Mouse (Mus musculus): ENCODE data around the gene Dennd6b. TPM values are rescaled to one million over a fixed set of nuclear protein-coding genes. Genes with fewer than 3 reads are reported as not detected.

Dennd6b gene
- polyA plus RNA-seq, 1 experiment from 2014 or later, result 3.2 TPM

GRCm38 (mm10) chr15:89184141-89184936 is 12.0 kb downstream of the Dennd6b start:
- ATAC-seq, result no peak
- H3K9me3 ChIP-seq (ENCODE audit: control insufficient read depth), result no peaks in the 10 kb centered on the region
- no peaks in the 10 kb centered on the region for H3K4me1 ChIP-seq (replicated peaks; ENCODE audit: control insufficient read depth, insufficient read depth, low read length)
- no peaks in the 10 kb centered on the region for H3K27me3 ChIP-seq (replicated peaks; ENCODE audit: control insufficient read depth, insufficient read depth, low read length)
- 83% methylated on average over 5 of the region's 5 CpGs for WGBS
- H3K4me2 ChIP-seq (replicated peaks; ENCODE audit: low read depth), result no peak overlapping the region
- no peak overlapping the region for H3K27ac ChIP-seq (ENCODE audit: low read depth, low read length)
- H3K9ac ChIP-seq (ENCODE audit: low read depth, low read length), result no peak overlapping the region
- no peak overlapping the region for H3K4me3 ChIP-seq (ENCODE audit: low read depth, low read length)
- TF ChIP-seq CTCF (IDR thresholded peaks at IDR 0.05; ENCODE audit: low read depth), result no peak
- H3K36me3 ChIP-seq (ENCODE audit: control insufficient read depth, insufficient read depth), result peaks cover 12% of the 10 kb centered on the region; the same call in 1 of the 2 replicates

GRCm38 (mm10) chr15:89182842-89183241 is 13.5 kb downstream of the Dennd6b start:
- Histone ChIP-seq H3K27me3 (replicated peaks; ENCODE audit: control insufficient read depth, insufficient read depth, low read length) (no peaks in the 10 kb centered on the region), H3K4me1 (replicated peaks; ENCODE audit: control insufficient read depth, insufficient read depth, low read length) (peaks cover 8% of the 10 kb centered on the region), H3K9me3 (ENCODE audit: control insufficient read depth) (no peaks in the 10 kb centered on the region), H3K4me3 (ENCODE audit: low read depth, low read length) (no peak overlapping the region), H3K9ac (ENCODE audit: low read depth, low read length) (no peak overlapping the region), H3K4me2 (replicated peaks; ENCODE audit: low read depth) (no peak overlapping the region), H3K36me3 (ENCODE audit: control insufficient read depth, insufficient read depth) (peaks cover 6% of the 10 kb centered on the region; the same call in 1 of the 2 replicates), H3K27ac (ENCODE audit: low read depth, low read length) (no peak overlapping the region)
- WGBS, result 84% methylated on average over 5 of the region's 5 CpGs
- no peak for TF ChIP-seq CTCF (IDR thresholded peaks at IDR 0.05; ENCODE audit: low read depth)
- ATAC-seq, result no peak

- peak; percentile 51 for TF ChIP-seq CTCF (IDR thresholded peaks at IDR 0.05; ENCODE audit: low read depth)
- Histone ChIP-seq H3K27me3 (replicated peaks; ENCODE audit: control insufficient read depth, insufficient read depth, low read length) (no peaks in the 10 kb centered on the region), H3K9me3 (ENCODE audit: control insufficient read depth) (no peaks in the 10 kb centered on the region), H3K4me2 (replicated peaks; ENCODE audit: low read depth) (0 out of 2 replicates have a peak overlapping the region, but pooled peaks have one; percentile 13), H3K36me3 (ENCODE audit: control insufficient read depth, insufficient read depth) (peaks cover 6% of the 10 kb centered on the region; the same call in 1 of the 2 replicates), H3K9ac (ENCODE audit: low read depth, low read length) (no peak overlapping the region), H3K27ac (ENCODE audit: low read depth, low read length) (no peak overlapping the region), H3K4me3 (ENCODE audit: low read depth, low read length) (no peak overlapping the region), H3K4me1 (replicated peaks; ENCODE audit: control insufficient read depth, insufficient read depth, low read length) (peaks cover 13% of the 10 kb centered on the region)
- 44% methylated on average over 6 of the region's 6 CpGs for WGBS
- no peak for ATAC-seq
These were observed 14.0 kb downstream of the Dennd6b start for GRCm38 (mm10) chr15:89182328-89182741.

GRCm38 (mm10) chr15:89181561-89182270 is 14.6 kb downstream of the Dennd6b start:
- TF ChIP-seq CTCF (IDR thresholded peaks at IDR 0.05; ENCODE audit: low read depth), result peak; percentile 53
- Histone ChIP-seq H3K36me3 (ENCODE audit: control insufficient read depth, insufficient read depth) (peaks cover 3% of the 10 kb centered on the region; the same call in 1 of the 2 replicates), H3K4me1 (replicated peaks; ENCODE audit: control insufficient read depth, insufficient read depth, low read length) (peaks cover 19% of the 10 kb centered on the region), H3K27me3 (replicated peaks; ENCODE audit: control insufficient read depth, insufficient read depth, low read length) (no peaks in the 10 kb centered on the region), H3K9ac (ENCODE audit: low read depth, low read length) (no peak overlapping the region), H3K9me3 (ENCODE audit: control insufficient read depth) (no peaks in the 10 kb centered on the region), H3K27ac (ENCODE audit: low read depth, low read length) (no peak overlapping the region), H3K4me2 (replicated peaks; ENCODE audit: low read depth) (peak overlapping the region; percentile 90), H3K4me3 (ENCODE audit: low read depth, low read length) (no peak overlapping the region)
- WGBS, result 69% methylated on average over 10 of the region's 10 CpGs
- ATAC-seq, result no peak

GRCm38 (mm10) chr15:89180571-89181229 is 15.6 kb downstream of the Dennd6b start, which contains the start of gene Plxnb2:
Gene Plxnb2, minus strand, starts transcription at chr15:89180788.
- Histone ChIP-seq H3K9me3 (ENCODE audit: control insufficient read depth) (no peaks in the 10 kb centered on the region), H3K4me2 (replicated peaks; ENCODE audit: low read depth) (peak within 1 kb of the TSS; percentile 90), H3K27me3 (replicated peaks; ENCODE audit: control insufficient read depth, insufficient read depth, low read length) (no peaks in the 10 kb centered on the region), H3K36me3 (ENCODE audit: control insufficient read depth, insufficient read depth) (no peaks in the 10 kb centered on the region), H3K27ac (ENCODE audit: low read depth, low read length) (peak within 1 kb of the TSS; percentile 88), H3K9ac (ENCODE audit: low read depth, low read length) (peak within 1 kb of the TSS; percentile 79), H3K4me1 (replicated peaks; ENCODE audit: control insufficient read depth, insufficient read depth, low read length) (peaks cover 27% of the 10 kb centered on the region), H3K4me3 (ENCODE audit: low read depth, low read length) (peak within 1 kb of the TSS; percentile 78)
- 0% methylated on average over 61 of the region's 72 CpGs for WGBS
- ATAC-seq, result peak; percentile 66
- TF ChIP-seq CTCF (IDR thresholded peaks at IDR 0.05; ENCODE audit: low read depth), result no peak; the same call in 1 of the 2 replicates

All from intestine, postnatal 0 days (tissue).